Mouse (Mus musculus) limb, embryonic 14.5 days (tissue): ENCODE measurements around the gene Tacstd2. TPM values are rescaled to one million over a fixed set of nuclear protein-coding genes. Genes with fewer than 3 reads are reported as not detected.

Experiments
- ATAC-seq: fragments of 200-750 bp; cut with Nextera tagmentation; 2 replicates; pipeline ENCODE4 v1.8.0; 2017; ENCODE audit warnings: low read depth, moderate number of reproducible peaks, moderate TSS enrichment; ENCODE audit not compliant: low FRiP score
- DNase-seq: peaks from one replicate; pipeline ENCODE4 v3.0.0-alpha.2; 2015; ENCODE audit warnings: low spot score
- H3K27ac ChIP-seq: fragments of 300-500 bp; sonication (generic); replicated peaks from 2 replicates; pipeline ENCODE4 v1.5.1; 2014; ENCODE audit warnings: low read depth, mild to moderate bottlenecking, low read length, moderate library complexity, mixed read lengths
- H3K27me3 ChIP-seq: fragments of 300-500 bp; sonication (generic); 2 replicates; pipeline ENCODE4 v1.6.1; 2014; ENCODE audit warnings: low read length, mixed read lengths; ENCODE audit not compliant: control insufficient read depth, insufficient read depth
- H3K36me3 ChIP-seq: fragments of 300-500 bp; sonication (generic); 2 replicates; pipeline ENCODE4 v1.6.1; 2014; ENCODE audit warnings: mild to moderate bottlenecking, low read length, moderate library complexity, mixed read lengths; ENCODE audit not compliant: control insufficient read depth, insufficient read depth
- H3K4me1 ChIP-seq: fragments of 300-500 bp; sonication (generic); 2 replicates; pipeline ENCODE4 v1.6.1; 2014; ENCODE audit warnings: antibody characterized with exemption, low read length, mixed read lengths; ENCODE audit not compliant: control insufficient read depth, insufficient read depth
- H3K4me2 ChIP-seq: fragments of 300-500 bp; sonication (generic); replicated peaks from 2 replicates; pipeline ENCODE4 v1.6.1; 2014; ENCODE audit warnings: low read depth, mild to moderate bottlenecking, low read length, moderate library complexity; ENCODE audit not compliant: severe bottlenecking
- H3K4me3 ChIP-seq: fragments of 300-500 bp; sonication (generic); replicated peaks from 2 replicates; pipeline ENCODE4 v1.5.1; 2014; ENCODE audit warnings: low read length
- H3K9ac ChIP-seq: fragments of 300-500 bp; sonication (generic); 2 replicates; pipeline ENCODE4 v1.6.1; 2014; ENCODE audit warnings: mild to moderate bottlenecking, low read depth, low read length, moderate library complexity; ENCODE audit not compliant: severe bottlenecking
- H3K9me3 ChIP-seq: fragments of 300-500 bp; sonication (generic); 2 replicates; pipeline ENCODE4 v1.6.1; 2016; ENCODE audit warnings: low read length; ENCODE audit not compliant: control insufficient read depth
- POLR2A ChIP-seq: fragments of 200-500 bp; IDR thresholded peaks from 2 replicates; pipeline ENCODE4 v1.8.0; 2012; ENCODE audit warnings: inconsistent platforms, mild to moderate bottlenecking, moderate library complexity, borderline replicate concordance; ENCODE audit not compliant: insufficient read depth, insufficient read length; ENCODE audit errors: extremely low read depth
- WGBS: fragments of 180-500 bp; shearing (Covaris S2); extraction: QIAGEN DNeasy Blood & Tissue Kit; methylation state at CpG from one replicate; pipeline ENCODE4 v1.1.7; 2014; 5-methylcytosine and 5-hydroxymethylcytosine counted together
- polyA plus RNA-seq, 2 experiments: library from polyadenylated mRNA; depleted of rRNA in 1 of 2; stranded (reverse) in 1 of 2; unstranded in 1 of 2; fragments of >200 nt; fragmentation: Nextera tagmentation in 1 of 2; extraction: Ambion mirVana in 1 of 2; gene quantifications; 2 replicates each; pipeline versions ENCODE4 v1.2.1 to v1.2.3; 2012 to 2014

Gene Tacstd2
- polyA plus RNA-seq, 2 experiments, result 87.1 to 195 TPM

DNA sequence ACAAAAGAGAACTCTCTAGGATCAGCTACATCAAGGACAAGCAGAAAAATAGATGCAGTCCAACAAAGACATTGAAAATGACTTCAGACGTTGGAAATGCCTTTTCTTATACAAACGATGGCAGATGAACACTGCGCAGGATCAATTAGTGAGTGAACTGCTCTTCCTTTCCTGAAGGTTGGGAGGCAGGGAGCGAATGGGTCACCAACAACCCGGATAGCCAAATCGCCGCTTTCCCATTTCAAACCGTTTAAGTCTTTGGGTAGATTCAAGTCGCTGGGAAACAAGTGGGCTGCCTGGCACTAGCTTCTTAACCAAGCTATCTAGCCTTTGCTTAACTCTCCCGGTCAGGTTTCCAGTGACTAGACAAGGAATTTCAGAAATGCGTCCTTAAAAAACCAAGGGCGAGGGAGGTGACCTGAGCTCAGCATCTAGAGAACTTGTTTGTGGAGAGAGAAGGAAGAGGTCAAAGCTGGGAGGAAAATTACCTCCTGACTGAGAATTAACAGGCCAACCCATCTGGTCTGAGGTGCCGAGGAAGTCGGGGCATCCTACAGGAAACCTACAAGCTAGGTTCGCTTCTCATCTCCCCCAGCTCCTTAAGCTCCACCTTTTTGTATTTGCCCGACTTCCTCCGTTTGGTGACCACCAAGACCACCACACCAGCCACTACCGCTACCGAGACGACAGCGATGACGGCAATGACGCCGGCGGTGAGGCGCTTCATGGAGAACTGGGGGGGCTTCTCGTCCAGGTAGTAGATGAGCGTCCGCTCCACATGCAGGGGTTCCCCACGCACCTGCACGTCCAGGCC, 1.2 kb downstream of the Tacstd2 start:
- Histone ChIP-seq H3K27me3 (peaks cover 53% of the 10 kb centered on the region), H3K36me3 (no peaks in the 10 kb centered on the region), H3K27ac (no peak overlapping the region), H3K4me1 (peaks cover 6% of the 10 kb centered on the region), H3K4me2 (peak overlapping the region; percentile 64), H3K9me3 (no peaks in the 10 kb centered on the region), H3K4me3 (peak overlapping the region; percentile 41), H3K9ac (peak overlapping the region; percentile 38; the same call in 1 of the 2 replicates)
- no peak for ATAC-seq
- WGBS, result 11% methylated on average over 31 of the region's 31 CpGs
- DNase-seq, result no peak
- TF ChIP-seq POLR2A, result no peak

DNA sequence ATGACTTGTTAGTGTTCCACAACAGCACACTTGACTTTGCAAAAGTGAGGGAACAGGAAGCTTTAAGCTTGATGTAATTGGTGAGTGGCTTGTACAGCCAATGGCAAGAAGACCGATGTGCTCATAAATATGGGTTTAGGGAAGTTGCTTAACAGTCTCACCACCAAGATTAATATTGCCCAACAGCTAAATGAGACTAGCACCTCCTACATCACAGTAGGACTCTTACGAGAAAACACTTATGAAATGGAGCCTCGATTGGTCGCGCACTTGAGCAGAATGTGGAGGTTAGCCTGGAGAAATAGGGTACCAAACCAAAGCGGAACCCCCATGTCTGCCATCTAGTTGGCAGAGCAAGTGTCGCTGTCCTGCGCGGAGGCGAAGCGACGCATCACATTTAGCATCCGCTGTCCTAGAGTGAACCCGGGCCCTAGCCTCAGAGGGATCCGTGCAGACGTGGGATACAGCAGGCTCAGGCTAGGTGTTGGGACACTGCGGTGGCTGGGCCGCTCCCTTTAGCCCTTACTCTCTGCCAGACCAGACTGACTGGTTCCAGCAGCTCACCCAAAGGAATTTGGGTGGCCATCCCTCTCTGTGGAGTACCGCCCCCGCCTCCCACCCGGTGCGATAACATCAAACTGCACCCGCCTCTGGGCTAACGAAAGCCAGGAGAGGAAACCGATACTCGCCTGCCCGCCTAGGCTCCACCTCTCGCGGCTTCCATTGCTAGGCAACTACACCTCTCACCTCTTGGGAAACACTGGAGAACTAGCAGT, 2.7 kb downstream of the Tacstd2 start:
- H3K9me3 ChIP-seq, result no peaks in the 10 kb centered on the region
- WGBS, result 10% methylated on average over 27 of the region's 29 CpGs
- H3K4me1 ChIP-seq, result peaks cover 6% of the 10 kb centered on the region
- peaks cover 53% of the 10 kb centered on the region for H3K27me3 ChIP-seq
- peak overlapping the region; percentile 17 for H3K4me3 ChIP-seq
- ATAC-seq, result peak; percentile 34; the same call in 1 of the 2 replicates
- H3K4me2 ChIP-seq, result peak overlapping the region; percentile 37
- no peak for TF ChIP-seq POLR2A
- H3K27ac ChIP-seq, result no peak overlapping the region
- no peaks in the 10 kb centered on the region for H3K36me3 ChIP-seq
- peak; percentile 40 for DNase-seq
- no peak overlapping the region for H3K9ac ChIP-seq

DNA sequence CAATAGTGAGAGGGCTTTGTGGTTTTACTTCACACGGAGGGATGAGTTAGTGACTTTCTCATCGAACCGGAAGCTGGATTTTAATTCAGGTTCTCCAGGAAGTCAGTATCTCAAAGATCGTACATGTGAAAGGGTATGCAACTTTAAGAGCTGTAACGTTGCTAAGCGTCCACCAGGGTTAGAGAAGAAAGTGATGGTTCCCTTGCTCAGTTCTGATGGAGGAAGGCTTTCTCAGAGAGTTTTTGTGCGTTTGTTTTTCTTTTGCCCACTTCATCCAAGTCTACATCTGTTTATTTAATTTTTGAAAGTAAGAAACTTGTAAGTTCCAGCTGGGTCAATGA, 3.8 kb downstream of the Tacstd2 start:
- Histone ChIP-seq H3K27ac (no peak overlapping the region), H3K4me1 (peaks cover 6% of the 10 kb centered on the region), H3K4me2 (no peak overlapping the region), H3K27me3 (peaks cover 49% of the 10 kb centered on the region), H3K36me3 (no peaks in the 10 kb centered on the region), H3K9ac (no peak overlapping the region), H3K9me3 (no peaks in the 10 kb centered on the region), H3K4me3 (no peak overlapping the region)
- no peak for TF ChIP-seq POLR2A
- DNase-seq (no peak), ATAC-seq (no peak)
- WGBS, result 61% methylated on average over 7 of the region's 7 CpGs

DNA sequence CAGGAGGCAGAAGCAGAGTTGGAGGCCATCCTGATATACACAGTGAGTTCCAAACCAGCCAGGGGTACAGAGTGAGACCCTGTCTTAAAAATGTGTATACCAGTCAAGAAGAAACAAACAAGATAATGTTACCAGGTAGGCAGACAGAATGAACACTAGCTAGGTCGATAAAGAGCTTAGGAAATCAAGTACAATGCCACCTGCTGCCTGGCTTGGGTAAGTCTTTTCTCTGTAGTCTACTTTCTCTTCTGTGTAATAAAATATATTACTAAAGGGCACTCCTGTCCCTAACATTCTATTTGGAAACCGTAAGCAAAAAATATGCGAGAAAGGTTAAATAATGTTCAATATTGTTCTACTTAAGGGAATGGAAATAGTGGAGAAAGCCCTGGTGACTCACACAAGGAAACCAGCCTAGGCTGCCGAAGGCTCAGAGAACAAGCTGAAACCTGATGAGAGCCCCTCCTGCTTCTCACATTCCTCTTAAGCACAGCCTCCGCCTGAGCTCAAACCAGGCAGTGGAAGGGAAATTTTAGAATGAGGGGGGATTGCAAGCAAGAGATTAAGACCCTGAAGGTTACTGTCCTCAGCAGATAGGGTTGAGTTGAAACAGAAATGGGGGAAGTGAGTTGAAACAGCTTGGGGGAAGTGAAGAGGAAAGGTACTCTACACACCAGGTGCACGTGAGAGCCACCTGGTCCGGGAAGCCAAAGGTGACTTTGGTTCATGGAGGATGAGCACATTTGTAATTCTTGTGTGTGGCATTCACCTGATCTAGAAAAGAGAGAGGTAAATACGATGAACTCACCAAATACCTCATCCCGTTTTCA, 4.4 kb downstream of the Tacstd2 start:
- H3K4me3 ChIP-seq, result no peak overlapping the region
- no peak overlapping the region for H3K4me2 ChIP-seq
- WGBS, result 53% methylated on average over 9 of the region's 9 CpGs
- no peak overlapping the region for H3K9ac ChIP-seq
- H3K27ac ChIP-seq, result no peak overlapping the region
- no peak for DNase-seq
- peaks cover 6% of the 10 kb centered on the region for H3K4me1 ChIP-seq
- no peak for ATAC-seq
- no peaks in the 10 kb centered on the region for H3K9me3 ChIP-seq
- no peak for TF ChIP-seq POLR2A
- H3K36me3 ChIP-seq, result no peaks in the 10 kb centered on the region
- H3K27me3 ChIP-seq, result peaks cover 43% of the 10 kb centered on the region

DNA sequence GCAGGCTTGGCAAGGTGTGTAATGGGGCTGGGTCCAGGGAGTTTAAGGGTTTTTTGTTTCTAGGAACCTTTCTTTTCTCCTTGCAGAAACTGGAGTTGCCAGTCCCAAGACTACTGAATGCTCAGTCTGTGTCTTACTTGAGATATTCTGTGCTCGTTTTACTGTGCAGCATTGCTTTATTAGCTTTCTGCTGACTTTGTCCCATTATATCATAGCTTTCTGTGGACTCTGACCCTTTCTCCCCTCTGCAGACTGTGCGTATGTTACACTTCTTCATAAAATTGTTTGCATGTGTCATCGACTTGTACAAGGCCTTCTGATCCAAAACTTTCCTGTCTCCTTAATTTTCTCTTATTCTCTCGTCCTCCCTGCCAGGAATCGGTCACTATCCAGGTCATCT, 9.2 kb downstream of the Tacstd2 start:
- DNase-seq (no peak), ATAC-seq (no peak)
- no peak for TF ChIP-seq POLR2A
- Histone ChIP-seq H3K27ac (no peak overlapping the region), H3K36me3 (no peaks in the 10 kb centered on the region), H3K4me1 (no peaks in the 10 kb centered on the region), H3K9ac (no peak overlapping the region), H3K27me3 (no peaks in the 10 kb centered on the region), H3K4me3 (no peak overlapping the region), H3K9me3 (no peaks in the 10 kb centered on the region), H3K4me2 (no peak overlapping the region)
- WGBS, result 85% methylated on average over 5 of the region's 5 CpGs
